Mouse (Mus musculus): ENCODE measurements around the gene Gm20388.
A peak's percentile ranks its signal among the peaks of the same experiment; 100 is the strongest.

Gm20388 gene

GRCm38 (mm10) chr8:120816371-120816770 is 905.7 kb downstream of the Gm20388 start:
- no peak for DNase-seq (ENCODE audit: low read depth, low spot score)

- no peak for DNase-seq (ENCODE audit: low read depth, low spot score)
Measured at GRCm38 (mm10) chr8:120819906-120820305, 909.3 kb downstream of the Gm20388 start.

- peak; percentile 75 for DNase-seq (ENCODE audit: low read depth, low spot score)
Measured at GRCm38 (mm10) chr8:120821399-120822170, 910.9 kb downstream of the Gm20388 start.

GRCm38 (mm10) chr8:120823331-120823730 is 912.7 kb downstream of the Gm20388 start:
- no peak for DNase-seq (ENCODE audit: low read depth, low spot score)

GRCm38 (mm10) chr8:120823887-120824286 is 913.2 kb downstream of the Gm20388 start:
- no peak for DNase-seq (ENCODE audit: low read depth, low spot score)

- no peak for DNase-seq (ENCODE audit: low read depth, low spot score)
Measured at GRCm38 (mm10) chr8:120824638-120825037, 914.0 kb downstream of the Gm20388 start.

GRCm38 (mm10) chr8:120828279-120828678 is 917.6 kb downstream of the Gm20388 start:
- peak; percentile 25 for DNase-seq (ENCODE audit: low read depth, low spot score)

- DNase-seq (ENCODE audit: low read depth, low spot score), result no peak
Measured at GRCm38 (mm10) chr8:120830661-120831060, 920.0 kb downstream of the Gm20388 start.

- no peak for DNase-seq (ENCODE audit: low read depth, low spot score)
Measured at GRCm38 (mm10) chr8:120832022-120832421, 921.4 kb downstream of the Gm20388 start.

- DNase-seq (ENCODE audit: low read depth, low spot score), result no peak
Measured at GRCm38 (mm10) chr8:120833196-120833595, 922.6 kb downstream of the Gm20388 start.

- DNase-seq (ENCODE audit: low read depth, low spot score), result no peak
Measured at GRCm38 (mm10) chr8:120839031-120839430, 928.4 kb downstream of the Gm20388 start.

GRCm38 (mm10) chr8:120843084-120843483 is 932.4 kb downstream of the Gm20388 start:
- DNase-seq (ENCODE audit: low read depth, low spot score), result no peak

- DNase-seq (ENCODE audit: low read depth, low spot score), result no peak
Measured at GRCm38 (mm10) chr8:120846018-120846417, 935.4 kb downstream of the Gm20388 start.

GRCm38 (mm10) chr8:120847279-120847678 is 936.6 kb downstream of the Gm20388 start:
- peak; percentile 11 for DNase-seq (ENCODE audit: low read depth, low spot score)

- peak; percentile 7 for DNase-seq (ENCODE audit: low read depth, low spot score)
Measured at GRCm38 (mm10) chr8:120847735-120848134, 937.1 kb downstream of the Gm20388 start.

GRCm38 (mm10) chr8:120848434-120848833 is 937.8 kb downstream of the Gm20388 start:
- DNase-seq (ENCODE audit: low read depth, low spot score), result no peak

- no peak for DNase-seq (ENCODE audit: low read depth, low spot score)
Measured at GRCm38 (mm10) chr8:120851411-120851810, 940.8 kb downstream of the Gm20388 start.

- no peak for DNase-seq (ENCODE audit: low read depth, low spot score)
Measured at GRCm38 (mm10) chr8:120859881-120860280, 949.2 kb downstream of the Gm20388 start.

GRCm38 (mm10) chr8:120860423-120861126 is 949.9 kb downstream of the Gm20388 start:
- no peak for DNase-seq (ENCODE audit: low read depth, low spot score)

GRCm38 (mm10) chr8:120863683-120864082 is 953.0 kb downstream of the Gm20388 start:
- no peak for DNase-seq (ENCODE audit: low read depth, low spot score)

GRCm38 (mm10) chr8:120867386-120867785 is 956.7 kb downstream of the Gm20388 start:
- no peak for DNase-seq (ENCODE audit: low read depth, low spot score)

- DNase-seq (ENCODE audit: low read depth, low spot score), result no peak
Measured at GRCm38 (mm10) chr8:120872661-120873060, 962.0 kb downstream of the Gm20388 start.
